Mouse (Mus musculus) heart, embryonic 16.5 days (tissue): ENCODE data around the gene Astn1. TPM values are rescaled to one million over a fixed set of nuclear protein-coding genes. Genes with fewer than 3 reads are reported as not detected.
A peak's percentile ranks its signal among the peaks of the same experiment; 100 is the strongest.

Experiments
- ATAC-seq: fragments of 200-750 bp; cut with Nextera tagmentation; replicated peaks from 2 replicates; pipeline ENCODE4 v1.8.0; 2017; ENCODE audit warnings: moderate number of reproducible peaks; ENCODE audit not compliant: insufficient read depth, low FRiP score; ENCODE audit errors: extremely low read depth
- H3K27ac ChIP-seq: fragments of 300-500 bp; sonication (generic); 2 replicates; pipeline ENCODE4 v1.5.1; 2014; ENCODE audit warnings: mild to moderate bottlenecking, low read length, control low read depth, moderate library complexity
- H3K27me3 ChIP-seq: fragments of 300-500 bp; sonication (generic); 2 replicates; pipeline ENCODE4 v1.6.1; 2014; ENCODE audit warnings: low read length, mixed read lengths; ENCODE audit not compliant: control insufficient read depth, insufficient read depth
- H3K36me3 ChIP-seq: fragments of 300-500 bp; sonication (generic); 2 replicates; pipeline ENCODE4 v1.6.1; 2014; ENCODE audit not compliant: control insufficient read depth, insufficient read depth
- H3K4me1 ChIP-seq: fragments of 300-500 bp; sonication (generic); 2 replicates; pipeline ENCODE4 v1.6.1; 2014; ENCODE audit warnings: low read length, mixed read lengths; ENCODE audit not compliant: control insufficient read depth, insufficient read depth
- H3K4me2 ChIP-seq: fragments of 300-500 bp; sonication (generic); 2 replicates; pipeline ENCODE4 v1.6.1; 2014; ENCODE audit warnings: low read depth, mild to moderate bottlenecking, control low read depth, low read length
- H3K4me3 ChIP-seq: fragments of 300-500 bp; sonication (generic); 2 replicates; pipeline ENCODE4 v1.5.1; 2014; ENCODE audit warnings: mild to moderate bottlenecking, control low read depth, low read length
- H3K9ac ChIP-seq: fragments of 300-500 bp; sonication (generic); 2 replicates; pipeline ENCODE4 v1.6.1; 2014; ENCODE audit warnings: low read length, control low read depth
- H3K9me3 ChIP-seq: fragments of 300-500 bp; sonication (generic); replicated peaks from 2 replicates; pipeline ENCODE4 v1.6.1; 2016; ENCODE audit warnings: low read length; ENCODE audit not compliant: control insufficient read depth
- WGBS: fragments of 180-500 bp; shearing (Covaris S2); extraction: QIAGEN DNeasy Blood & Tissue Kit; methylation state at CpG from one replicate; pipeline ENCODE4 v1.1.7; 2014; 5-methylcytosine and 5-hydroxymethylcytosine counted together
- polyA plus RNA-seq: library from polyadenylated mRNA; unstranded; fragments of >200 nt; fragmentation: Nextera tagmentation; extraction: Ambion mirVana; gene quantifications from 2 replicates; pipeline ENCODE4 v1.2.1, GENCODE M21; 2015

The Astn1 gene
- polyA plus RNA-seq, 1 experiment from 2014 or later = 0.42 TPM

- Histone ChIP-seq H3K9me3 (no peaks in the 10 kb centered on the region), H3K4me1 (peaks cover 4% of the 10 kb centered on the region; the same call in 1 of the 2 replicates), H3K27me3 (peaks cover 26% of the 10 kb centered on the region), H3K4me3 (peak overlapping the region; percentile 34), H3K4me2 (peak overlapping the region; percentile 64), H3K36me3 (no peaks in the 10 kb centered on the region), H3K9ac (peak overlapping the region; percentile 34; the same call in 1 of the 2 replicates), H3K27ac (no peak overlapping the region)
- no peak for ATAC-seq
- WGBS = 2% methylated on average over 32 of the region's 37 CpGs
Observed at GRCm38 (mm10) chr1:158362292-158363101, 424 bp downstream of the Astn1 start.

GRCm38 (mm10) chr1:158364461-158364860 lies 2.4 kb downstream of the Astn1 start:
- no peak overlapping the region for H3K9ac ChIP-seq
- no peak overlapping the region for H3K4me3 ChIP-seq
- H3K9me3 ChIP-seq = no peaks in the 10 kb centered on the region
- no peak overlapping the region for H3K27ac ChIP-seq
- H3K36me3 ChIP-seq = no peaks in the 10 kb centered on the region
- H3K4me2 ChIP-seq = no peak overlapping the region
- ATAC-seq = no peak
- WGBS = 48% methylated on average over 1 of the region's 1 CpGs
- H3K4me1 ChIP-seq = peaks cover 4% of the 10 kb centered on the region; the same call in 1 of the 2 replicates
- peaks cover 19% of the 10 kb centered on the region for H3K27me3 ChIP-seq

- Histone ChIP-seq H3K9ac (no peak overlapping the region), H3K27ac (no peak overlapping the region), H3K4me3 (no peak overlapping the region), H3K27me3 (no peaks in the 10 kb centered on the region), H3K36me3 (no peaks in the 10 kb centered on the region), H3K4me2 (no peak overlapping the region), H3K9me3 (no peaks in the 10 kb centered on the region), H3K4me1 (no peaks in the 10 kb centered on the region)
- WGBS = 79% methylated on average over 6 of the region's 6 CpGs
- ATAC-seq = no peak
Observed at GRCm38 (mm10) chr1:158382277-158382676, 20.2 kb downstream of the Astn1 start.

GRCm38 (mm10) chr1:158383210-158383609 lies 21.1 kb downstream of the Astn1 start:
- no peak for ATAC-seq
- Histone ChIP-seq H3K4me2 (no peak overlapping the region), H3K4me1 (no peaks in the 10 kb centered on the region), H3K27ac (no peak overlapping the region), H3K27me3 (no peaks in the 10 kb centered on the region), H3K9ac (no peak overlapping the region), H3K4me3 (no peak overlapping the region), H3K9me3 (no peaks in the 10 kb centered on the region), H3K36me3 (no peaks in the 10 kb centered on the region)
- 76% methylated on average over 3 of the region's 3 CpGs for WGBS

GRCm38 (mm10) chr1:158385311-158385710 lies 23.2 kb downstream of the Astn1 start:
- H3K4me3 ChIP-seq = no peak overlapping the region
- no peak overlapping the region for H3K9ac ChIP-seq
- no peak overlapping the region for H3K4me2 ChIP-seq
- no peaks in the 10 kb centered on the region for H3K4me1 ChIP-seq
- WGBS = 84% methylated on average over 2 of the region's 2 CpGs
- H3K9me3 ChIP-seq = no peaks in the 10 kb centered on the region
- H3K27ac ChIP-seq = no peak overlapping the region
- H3K36me3 ChIP-seq = no peaks in the 10 kb centered on the region
- ATAC-seq = no peak
- no peaks in the 10 kb centered on the region for H3K27me3 ChIP-seq

- Histone ChIP-seq H3K4me1 (no peaks in the 10 kb centered on the region), H3K9ac (no peak overlapping the region), H3K4me3 (no peak overlapping the region), H3K27me3 (no peaks in the 10 kb centered on the region), H3K36me3 (no peaks in the 10 kb centered on the region), H3K4me2 (no peak overlapping the region), H3K27ac (no peak overlapping the region), H3K9me3 (no peaks in the 10 kb centered on the region)
- 25% methylated on average over 3 of the region's 3 CpGs for WGBS
- no peak for ATAC-seq
Observed at GRCm38 (mm10) chr1:158386781-158387180, 24.7 kb downstream of the Astn1 start.

- no peaks in the 10 kb centered on the region for H3K4me1 ChIP-seq
- no peak overlapping the region for H3K9ac ChIP-seq
- H3K27ac ChIP-seq = no peak overlapping the region
- no peaks in the 10 kb centered on the region for H3K36me3 ChIP-seq
- no peaks in the 10 kb centered on the region for H3K27me3 ChIP-seq
- WGBS = 85% methylated on average over 4 of the region's 4 CpGs
- H3K4me3 ChIP-seq = no peak overlapping the region
- ATAC-seq = no peak
- no peaks in the 10 kb centered on the region for H3K9me3 ChIP-seq
- H3K4me2 ChIP-seq = no peak overlapping the region
Observed at GRCm38 (mm10) chr1:158388995-158389394, 26.9 kb downstream of the Astn1 start.

GRCm38 (mm10) chr1:158390693-158391092 lies 28.6 kb downstream of the Astn1 start:
- H3K27ac ChIP-seq = no peak overlapping the region
- H3K36me3 ChIP-seq = no peaks in the 10 kb centered on the region
- H3K9me3 ChIP-seq = no peaks in the 10 kb centered on the region
- H3K4me3 ChIP-seq = no peak overlapping the region
- WGBS = 68% methylated on average over 4 of the region's 4 CpGs
- no peak overlapping the region for H3K4me2 ChIP-seq
- H3K4me1 ChIP-seq = no peaks in the 10 kb centered on the region
- no peaks in the 10 kb centered on the region for H3K27me3 ChIP-seq
- no peak overlapping the region for H3K9ac ChIP-seq
- no peak for ATAC-seq

- no peak overlapping the region for H3K27ac ChIP-seq
- no peak for ATAC-seq
- 75% methylated on average over 2 of the region's 2 CpGs for WGBS
- H3K9ac ChIP-seq = no peak overlapping the region
- H3K4me1 ChIP-seq = no peaks in the 10 kb centered on the region
- H3K36me3 ChIP-seq = no peaks in the 10 kb centered on the region
- H3K27me3 ChIP-seq = no peaks in the 10 kb centered on the region
- no peaks in the 10 kb centered on the region for H3K9me3 ChIP-seq
- no peak overlapping the region for H3K4me2 ChIP-seq
- H3K4me3 ChIP-seq = no peak overlapping the region
Observed at GRCm38 (mm10) chr1:158397058-158397457, 35.0 kb downstream of the Astn1 start.
